Mouse (Mus musculus): ENCODE measurements around the gene Lims1.

DNA sequence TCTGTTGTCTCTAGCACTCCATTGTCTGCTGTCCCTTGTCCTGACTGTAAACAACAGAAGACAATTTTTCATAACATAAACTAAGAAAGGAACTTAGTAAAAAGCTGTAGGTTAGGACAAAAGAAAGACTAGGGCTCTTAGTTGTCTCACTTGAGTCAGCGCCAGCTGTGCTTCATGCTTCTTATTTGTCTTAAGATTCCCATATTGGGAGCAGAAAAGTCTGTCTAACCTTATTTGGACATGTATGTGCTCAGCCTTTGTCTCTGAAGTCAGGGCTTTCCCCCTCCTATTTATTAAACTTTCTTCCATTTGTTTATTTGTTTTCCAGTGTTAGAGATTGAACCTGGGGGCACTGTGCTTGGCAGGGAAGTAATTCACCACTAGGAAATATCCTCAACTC, 12.9 kb downstream of the Lims1 start:
- TF ChIP-seq POLR2A (IDR thresholded peaks at IDR 0.05; ENCODE audit: low read depth, low read length) = no peak
- no peak for TF ChIP-seq CTCF (conservative IDR thresholded peaks at IDR 0.05 in 1 of 2, IDR thresholded peaks at IDR 0.05 in 1 of 2; ENCODE audit: low read depth in 2 of 2, low read length in 2 of 2)
- TF ChIP-seq RCOR1 (conservative IDR thresholded peaks at IDR 0.05; ENCODE audit: low read depth, low read length) = no peak
- no peak for TF ChIP-seq ZKSCAN1 (IDR thresholded peaks at IDR 0.05; ENCODE audit: borderline replicate concordance, low read depth, low read length)
- no peak for TF ChIP-seq EP300 (IDR thresholded peaks at IDR 0.05; ENCODE audit: low read length)
- no peak for TF ChIP-seq JUND (conservative IDR thresholded peaks at IDR 0.05; ENCODE audit: low read depth, low read length)
- TF ChIP-seq RAD21 (IDR thresholded peaks at IDR 0.05; ENCODE audit: low read depth, low read length) = no peak
- TF ChIP-seq MXI1 (IDR thresholded peaks at IDR 0.05; ENCODE audit: low read depth, low read length) = no peak
- no peak for TF ChIP-seq ZC3H11A (IDR thresholded peaks at IDR 0.05; ENCODE audit: low read depth, low read length)
- TF ChIP-seq MAFK (IDR thresholded peaks at IDR 0.05; ENCODE audit: insufficient replicate concordance, low read length) = no peak
- TF ChIP-seq GABPA (IDR thresholded peaks at IDR 0.05; ENCODE audit: insufficient replicate concordance, low read depth, low read length) = no peak
- no peak for TF ChIP-seq MAZ (IDR thresholded peaks at IDR 0.05; ENCODE audit: low read depth, low read length)
